Mouse (Mus musculus): ENCODE results near the gene Dennd2d.

- TF ChIP-seq CTCF (IDR thresholded peaks at IDR 0.05; ENCODE audit: low read depth, low read length) (no peak), POLR2A (IDR thresholded peaks at IDR 0.05; ENCODE audit: borderline replicate concordance, low read depth, low read length) (no peak)
Measured at GRCm38 (mm10) chr3:106492723-106493122, 10.5 kb downstream of the Dennd2d start.

All from bone marrow macrophage, adult 2 months (primary cell).